Mouse (Mus musculus): ENCODE measurements around the gene Sdhb. TPM values are rescaled to one million over a fixed set of nuclear protein-coding genes. Genes with fewer than 3 reads are reported as not detected.

Sdhb gene
- polyA plus RNA-seq, 1 experiment from 2014 or later: 1,167 TPM

GRCm38 (mm10) chr4:140962950-140963349 is 1.9 kb downstream of the Sdhb start:
- H3K4me1 ChIP-seq (ENCODE audit: control insufficient read depth, insufficient read depth, low read length): peaks cover 29% of the 10 kb centered on the region
- no peaks in the 10 kb centered on the region for H3K9me3 ChIP-seq (replicated peaks; ENCODE audit: control insufficient read depth, low read length)
- ATAC-seq (replicated peaks; ENCODE audit: extremely low read depth, insufficient read depth, low FRiP score): no peak
- H3K9ac ChIP-seq (ENCODE audit: low read length): peak overlapping the region; percentile 18; the same call in 1 of the 2 replicates
- peak overlapping the region; percentile 83 for H3K4me2 ChIP-seq (ENCODE audit: low read depth, low read length)
- peaks cover 8% of the 10 kb centered on the region; the same call in 1 of the 2 replicates for H3K36me3 ChIP-seq (ENCODE audit: control insufficient read depth, insufficient read depth)
- H3K4me3 ChIP-seq (ENCODE audit: low read length): peak overlapping the region; percentile 96
- peak overlapping the region; percentile 90 for H3K27ac ChIP-seq (ENCODE audit: low read length)
- H3K27me3 ChIP-seq (ENCODE audit: control insufficient read depth, insufficient read depth, low read length): no peaks in the 10 kb centered on the region
- 31% methylated on average over 5 of the region's 5 CpGs for WGBS

DNA sequence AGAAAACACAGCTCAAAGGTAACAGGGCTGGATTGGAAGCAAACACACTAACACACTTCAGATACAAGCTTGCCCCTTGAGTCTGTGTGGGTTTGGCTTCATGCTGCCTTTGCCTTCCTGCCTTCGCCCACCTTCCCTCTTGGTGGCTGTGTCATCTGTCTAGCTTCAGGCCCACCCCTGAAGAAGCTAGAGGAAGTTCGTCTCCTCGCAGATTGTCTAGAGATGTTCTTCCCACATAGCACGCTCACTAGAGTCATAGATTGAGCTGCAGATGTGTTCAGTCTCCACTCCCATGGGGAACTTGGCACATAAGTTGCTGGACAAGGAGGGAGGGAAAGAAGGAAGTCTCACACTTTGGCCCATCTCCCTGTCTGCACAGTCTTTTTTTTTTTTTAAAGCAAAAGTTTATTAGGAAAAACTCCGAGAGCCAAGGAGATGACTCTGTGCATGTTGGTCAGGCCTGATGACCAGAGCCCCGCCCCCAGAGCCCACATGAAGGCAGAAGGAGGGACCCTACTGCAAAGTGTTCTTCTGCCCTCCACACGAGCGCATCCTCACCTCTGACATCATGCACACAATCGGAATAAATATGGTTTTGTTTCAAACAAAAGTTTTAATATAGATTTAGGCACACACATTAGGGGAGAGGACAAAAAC is 3.1 kb downstream of the Sdhb start:
- 75% methylated on average over 9 of the region's 9 CpGs for WGBS
- H3K4me1 ChIP-seq (ENCODE audit: control insufficient read depth, insufficient read depth, low read length): peaks cover 26% of the 10 kb centered on the region
- 0 out of 2 replicates have a peak overlapping the region, but pooled peaks have one; percentile 1 for H3K27ac ChIP-seq (ENCODE audit: low read length)

GRCm38 (mm10) chr4:140964620-140965019 is 3.6 kb downstream of the Sdhb start:
- H3K4me3 ChIP-seq (ENCODE audit: low read length): no peak overlapping the region
- no peaks in the 10 kb centered on the region for H3K9me3 ChIP-seq (replicated peaks; ENCODE audit: control insufficient read depth, low read length)
- H3K4me2 ChIP-seq (ENCODE audit: low read depth, low read length): no peak overlapping the region
- H3K27me3 ChIP-seq (ENCODE audit: control insufficient read depth, insufficient read depth, low read length): no peaks in the 10 kb centered on the region
- 23% methylated on average over 7 of the region's 7 CpGs for WGBS
- ATAC-seq (replicated peaks; ENCODE audit: extremely low read depth, insufficient read depth, low FRiP score): no peak
- H3K27ac ChIP-seq (ENCODE audit: low read length): no peak overlapping the region
- H3K4me1 ChIP-seq (ENCODE audit: control insufficient read depth, insufficient read depth, low read length): peaks cover 26% of the 10 kb centered on the region
- no peak overlapping the region for H3K9ac ChIP-seq (ENCODE audit: low read length)
- peaks cover 15% of the 10 kb centered on the region for H3K36me3 ChIP-seq (ENCODE audit: control insufficient read depth, insufficient read depth)

More for the DNA sequence above, 3.1 kb downstream of the Sdhb start:
- Histone ChIP-seq H3K27me3 (ENCODE audit: control insufficient read depth, insufficient read depth, low read length) (no peaks in the 10 kb centered on the region), H3K4me3 (ENCODE audit: low read length) (no peak overlapping the region), H3K4me2 (ENCODE audit: low read depth, low read length) (no peak overlapping the region), H3K9ac (ENCODE audit: low read length) (no peak overlapping the region; the same call in 1 of the 2 replicates), H3K9me3 (replicated peaks; ENCODE audit: control insufficient read depth, low read length) (no peaks in the 10 kb centered on the region), H3K36me3 (ENCODE audit: control insufficient read depth, insufficient read depth) (peaks cover 15% of the 10 kb centered on the region)
- no peak for ATAC-seq (replicated peaks; ENCODE audit: extremely low read depth, insufficient read depth, low FRiP score)

GRCm38 (mm10) chr4:140967386-140968159 is 6.6 kb downstream of the Sdhb start:
- Histone ChIP-seq H3K9me3 (replicated peaks; ENCODE audit: control insufficient read depth, low read length) (no peaks in the 10 kb centered on the region), H3K36me3 (ENCODE audit: control insufficient read depth, insufficient read depth) (peaks cover 37% of the 10 kb centered on the region), H3K4me1 (ENCODE audit: control insufficient read depth, insufficient read depth, low read length) (peaks cover 15% of the 10 kb centered on the region), H3K27ac (ENCODE audit: low read length) (no peak overlapping the region), H3K27me3 (ENCODE audit: control insufficient read depth, insufficient read depth, low read length) (no peaks in the 10 kb centered on the region), H3K9ac (ENCODE audit: low read length) (no peak overlapping the region), H3K4me2 (ENCODE audit: low read depth, low read length) (no peak overlapping the region), H3K4me3 (ENCODE audit: low read length) (no peak overlapping the region)
- no peak for ATAC-seq (replicated peaks; ENCODE audit: extremely low read depth, insufficient read depth, low FRiP score)
- 79% methylated on average over 11 of the region's 11 CpGs for WGBS

- H3K36me3 ChIP-seq (ENCODE audit: control insufficient read depth, insufficient read depth): peaks cover 57% of the 10 kb centered on the region
- H3K27me3 ChIP-seq (ENCODE audit: control insufficient read depth, insufficient read depth, low read length): no peaks in the 10 kb centered on the region
- H3K9ac ChIP-seq (ENCODE audit: low read length): no peak overlapping the region
- no peak overlapping the region for H3K27ac ChIP-seq (ENCODE audit: low read length)
- no peaks in the 10 kb centered on the region for H3K9me3 ChIP-seq (replicated peaks; ENCODE audit: control insufficient read depth, low read length)
- H3K4me1 ChIP-seq (ENCODE audit: control insufficient read depth, insufficient read depth, low read length): no peaks in the 10 kb centered on the region
- no peak for ATAC-seq (replicated peaks; ENCODE audit: extremely low read depth, insufficient read depth, low FRiP score)
- no peak overlapping the region for H3K4me3 ChIP-seq (ENCODE audit: low read length)
- H3K4me2 ChIP-seq (ENCODE audit: low read depth, low read length): no peak overlapping the region
- WGBS: 86% methylated on average over 13 of the region's 13 CpGs
Measured at GRCm38 (mm10) chr4:140971691-140972090, 10.7 kb downstream of the Sdhb start.

DNA sequence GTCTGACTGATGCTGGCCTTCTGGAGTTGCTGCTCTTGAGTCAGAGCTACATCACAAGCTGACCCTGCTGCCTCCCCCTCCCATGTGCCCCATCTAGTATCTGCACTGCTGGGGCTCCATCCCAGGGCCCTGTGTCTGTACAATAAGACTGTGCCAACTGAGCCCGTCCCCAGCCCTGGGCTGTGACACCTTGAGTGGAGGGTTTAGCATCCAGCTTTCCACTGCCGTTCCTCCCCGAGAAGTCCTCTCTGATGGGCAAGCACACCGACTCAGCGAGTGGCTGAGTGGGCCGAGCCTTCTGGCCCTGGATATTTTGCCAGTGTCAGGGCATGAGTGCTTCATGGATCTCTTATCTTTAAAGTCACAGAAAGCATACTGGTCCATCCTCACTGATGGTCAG is 13.4 kb downstream of the Sdhb start:
- no peak for ATAC-seq (replicated peaks; ENCODE audit: extremely low read depth, insufficient read depth, low FRiP score)
- Histone ChIP-seq H3K9ac (ENCODE audit: low read length) (no peak overlapping the region), H3K27me3 (ENCODE audit: control insufficient read depth, insufficient read depth, low read length) (no peaks in the 10 kb centered on the region), H3K4me1 (ENCODE audit: control insufficient read depth, insufficient read depth, low read length) (no peaks in the 10 kb centered on the region), H3K36me3 (ENCODE audit: control insufficient read depth, insufficient read depth) (peaks cover 64% of the 10 kb centered on the region), H3K4me3 (ENCODE audit: low read length) (no peak overlapping the region), H3K4me2 (ENCODE audit: low read depth, low read length) (no peak overlapping the region), H3K9me3 (replicated peaks; ENCODE audit: control insufficient read depth, low read length) (no peaks in the 10 kb centered on the region), H3K27ac (ENCODE audit: low read length) (no peak overlapping the region)
- WGBS: 90% methylated on average over 6 of the region's 6 CpGs

DNA sequence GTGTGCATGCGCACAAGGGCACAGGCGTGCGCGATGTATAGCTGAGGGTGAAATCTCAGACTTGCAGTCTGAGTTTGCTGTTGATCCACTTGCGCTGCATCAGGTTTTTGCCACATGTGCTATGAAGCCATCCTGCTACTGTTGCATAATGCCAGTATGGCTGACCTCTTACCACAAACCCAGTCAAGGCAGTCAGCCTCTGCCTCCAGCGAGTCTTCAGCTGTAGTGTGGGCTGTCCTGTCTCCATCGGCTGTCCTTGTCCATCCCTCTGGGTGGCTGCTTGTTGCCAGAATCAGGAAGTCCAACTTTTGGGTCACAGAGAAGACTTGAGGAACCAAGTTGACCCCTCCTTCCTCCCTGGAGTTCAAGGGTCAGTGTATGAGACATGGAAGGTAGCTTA is 14.4 kb downstream of the Sdhb start:
- no peak for ATAC-seq (replicated peaks; ENCODE audit: extremely low read depth, insufficient read depth, low FRiP score)
- H3K4me2 ChIP-seq (ENCODE audit: low read depth, low read length): no peak overlapping the region
- WGBS: 94% methylated on average over 7 of the region's 7 CpGs
- no peaks in the 10 kb centered on the region for H3K9me3 ChIP-seq (replicated peaks; ENCODE audit: control insufficient read depth, low read length)
- H3K4me3 ChIP-seq (ENCODE audit: low read length): no peak overlapping the region
- H3K27me3 ChIP-seq (ENCODE audit: control insufficient read depth, insufficient read depth, low read length): no peaks in the 10 kb centered on the region
- H3K4me1 ChIP-seq (ENCODE audit: control insufficient read depth, insufficient read depth, low read length): no peaks in the 10 kb centered on the region
- H3K9ac ChIP-seq (ENCODE audit: low read length): no peak overlapping the region
- peaks cover 65% of the 10 kb centered on the region for H3K36me3 ChIP-seq (ENCODE audit: control insufficient read depth, insufficient read depth)
- no peak overlapping the region for H3K27ac ChIP-seq (ENCODE audit: low read length)

- Histone ChIP-seq H3K9ac (ENCODE audit: low read length) (no peak overlapping the region), H3K36me3 (ENCODE audit: control insufficient read depth, insufficient read depth) (peaks cover 50% of the 10 kb centered on the region), H3K27me3 (ENCODE audit: control insufficient read depth, insufficient read depth, low read length) (no peaks in the 10 kb centered on the region), H3K4me1 (ENCODE audit: control insufficient read depth, insufficient read depth, low read length) (no peaks in the 10 kb centered on the region), H3K9me3 (replicated peaks; ENCODE audit: control insufficient read depth, low read length) (peaks cover 3% of the 10 kb centered on the region; the same call in 1 of the 2 replicates), H3K27ac (ENCODE audit: low read length) (no peak overlapping the region), H3K4me3 (ENCODE audit: low read length) (no peak overlapping the region), H3K4me2 (ENCODE audit: low read depth, low read length) (no peak overlapping the region)
- 78% methylated on average over 10 of the region's 10 CpGs for WGBS
- no peak for ATAC-seq (replicated peaks; ENCODE audit: extremely low read depth, insufficient read depth, low FRiP score)
Measured at GRCm38 (mm10) chr4:140977278-140977677, 16.3 kb downstream of the Sdhb start.
